Mouse (Mus musculus): Measurements from ENCODE around the gene Clec10a.

DNA sequence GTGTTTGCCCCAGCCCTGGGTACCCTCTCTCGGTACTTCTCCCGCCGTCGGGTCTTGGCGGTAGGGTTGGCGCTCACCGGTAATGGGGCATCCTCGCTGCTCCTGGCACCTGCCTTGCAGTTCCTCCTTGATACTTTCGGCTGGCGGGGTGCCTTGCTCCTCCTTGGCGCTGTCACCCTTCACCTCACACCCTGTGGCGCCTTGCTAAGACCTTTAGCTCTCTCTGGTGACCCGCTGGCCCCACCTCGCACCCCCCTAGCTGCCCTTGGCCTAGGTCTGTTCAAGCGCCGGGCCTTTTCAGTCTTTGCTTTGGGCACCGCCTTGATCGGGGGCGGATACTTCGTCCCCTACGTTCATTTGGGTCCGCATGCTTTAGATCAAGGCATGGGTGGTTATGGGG is 59.3 kb downstream of the Clec10a start:
- no peak for TF ChIP-seq USF1 (IDR thresholded peaks at IDR 0.05; ENCODE audit: low read depth, low read length)
- no peak for TF ChIP-seq POLR2A (IDR thresholded peaks at IDR 0.05; ENCODE audit: control insufficient read depth in 1 of 2, insufficient read depth in 1 of 2, low read depth in 1 of 2, low read length in 2 of 2, poor library complexity in 1 of 2)
- no peak for TF ChIP-seq CTCF (IDR thresholded peaks at IDR 0.05 in 2 of 3, conservative IDR thresholded peaks at IDR 0.05 in 1 of 3; ENCODE audit: control insufficient read depth in 1 of 3, insufficient read depth in 1 of 3, low read depth in 2 of 3, low read length in 3 of 3, poor library complexity in 1 of 3, severe bottlenecking in 1 of 3)
- no peak for TF ChIP-seq GABPA (IDR thresholded peaks at IDR 0.05; ENCODE audit: low read depth, low read length)
- TF ChIP-seq MAFK (IDR thresholded peaks at IDR 0.05; ENCODE audit: borderline replicate concordance, low read depth, low read length), result no peak
- no peak for TF ChIP-seq CHD1 (IDR thresholded peaks at IDR 0.05; ENCODE audit: low read depth, low read length)
- TF ChIP-seq TBP (IDR thresholded peaks at IDR 0.05; ENCODE audit: low read depth, low read length), result no peak
- no peak for TF ChIP-seq MYC (IDR thresholded peaks at IDR 0.05; ENCODE audit: low read depth, low read length)
- TF ChIP-seq EP300 (IDR thresholded peaks at IDR 0.05; ENCODE audit: low read depth in 1 of 2, low read length in 2 of 2), result no peak
- TF ChIP-seq MAX (IDR thresholded peaks at IDR 0.05; ENCODE audit: low read length), result no peak
- TF ChIP-seq TAL1 (IDR thresholded peaks at IDR 0.05; ENCODE audit: low read length), result no peak
- no peak for TF ChIP-seq NELFE (IDR thresholded peaks at IDR 0.05; ENCODE audit: low read depth, low read length)
- no peak for TF ChIP-seq GATA1 (IDR thresholded peaks at IDR 0.05; ENCODE audit: low read depth, low read length)
- TF ChIP-seq TCF12 (IDR thresholded peaks at IDR 0.05; ENCODE audit: low read depth, low read length), result no peak

Data from MEL (cell line).